Mouse (Mus musculus) thymus, adult 18-20 months (tissue): ENCODE measurements around the gene Ccdc151.

ENCODE experiments used
- DNase-seq, 2 experiments: peaks; one replicate each; pipeline ENCODE4 v3.0.0; 2022; ENCODE audit warnings: mixed read lengths in 2 of 2

Ccdc151 gene

GRCm38 (mm10) chr9:22002194-22003162 lies at the start of gene Ccdc151, which contains the start of gene Prkcsh:
Ccdc151 (minus strand) TSS chr9:22002634.
Prkcsh (plus strand) TSS chr9:22002806.
- peak; percentile 99 to 100 for DNase-seq

- DNase-seq, result no peak
Measured at GRCm38 (mm10) chr9:22051958-22052254, 49.5 kb upstream of the Ccdc151 start, which contains the start of gene Elavl3. Elavl3 (minus strand) TSS chr9:22052023.

- no peak for DNase-seq
Measured at GRCm38 (mm10) chr9:22051161-22051957, 48.9 kb upstream of the Ccdc151 start.

- peak in 1 of 2 experiments; percentile 23 for DNase-seq
Measured at GRCm38 (mm10) chr9:22050351-22050889, 48.0 kb upstream of the Ccdc151 start.

- no peak for DNase-seq
Measured at GRCm38 (mm10) chr9:22049721-22050270, 47.4 kb upstream of the Ccdc151 start.

GRCm38 (mm10) chr9:22049315-22049714 lies 46.9 kb upstream of the Ccdc151 start:
- no peak for DNase-seq

GRCm38 (mm10) chr9:22047329-22047728 lies 44.9 kb upstream of the Ccdc151 start:
- DNase-seq, result no peak

GRCm38 (mm10) chr9:22041832-22042231 lies 39.4 kb upstream of the Ccdc151 start:
- DNase-seq, result no peak

- DNase-seq, result no peak
Measured at GRCm38 (mm10) chr9:22037826-22038225, 35.4 kb upstream of the Ccdc151 start.

- no peak for DNase-seq
Measured at GRCm38 (mm10) chr9:22035300-22036044, 33.0 kb upstream of the Ccdc151 start.

- no peak for DNase-seq
Measured at GRCm38 (mm10) chr9:22030386-22030785, 28.0 kb upstream of the Ccdc151 start.

- DNase-seq, result no peak
Measured at GRCm38 (mm10) chr9:22028467-22028866, 26.0 kb upstream of the Ccdc151 start.

GRCm38 (mm10) chr9:22024592-22024991 lies 22.2 kb upstream of the Ccdc151 start:
- DNase-seq, result no peak

GRCm38 (mm10) chr9:22017208-22017825 lies 14.9 kb upstream of the Ccdc151 start:
- no peak for DNase-seq

- DNase-seq, result no peak
Measured at GRCm38 (mm10) chr9:22016245-22016644, 13.8 kb upstream of the Ccdc151 start.

GRCm38 (mm10) chr9:22012731-22013130 lies 10.3 kb upstream of the Ccdc151 start:
- no peak for DNase-seq

- no peak for DNase-seq
Measured at GRCm38 (mm10) chr9:22011055-22011454, 8.6 kb upstream of the Ccdc151 start.

- no peak for DNase-seq
Measured at GRCm38 (mm10) chr9:22004546-22004945, 2.1 kb upstream of the Ccdc151 start.

- peak in 1 of 2 experiments; percentile 41 for DNase-seq
Measured at GRCm38 (mm10) chr9:22003163-22003554, 725 bp upstream of the Ccdc151 start.

GRCm38 (mm10) chr9:22001633-22002032 lies 801 bp downstream of the Ccdc151 start:
- DNase-seq, result no peak

- no peak for DNase-seq
Measured at GRCm38 (mm10) chr9:22000296-22000695, 2.1 kb downstream of the Ccdc151 start.
